Mouse (Mus musculus): ENCODE measurements around the gene Cmc4. TPM values are rescaled to one million over a fixed set of nuclear protein-coding genes. Genes with fewer than 3 reads are reported as not detected.

Cmc4 gene
- polyA plus RNA-seq, 1 experiment from 2014 or later: 26.4 TPM

DNA sequence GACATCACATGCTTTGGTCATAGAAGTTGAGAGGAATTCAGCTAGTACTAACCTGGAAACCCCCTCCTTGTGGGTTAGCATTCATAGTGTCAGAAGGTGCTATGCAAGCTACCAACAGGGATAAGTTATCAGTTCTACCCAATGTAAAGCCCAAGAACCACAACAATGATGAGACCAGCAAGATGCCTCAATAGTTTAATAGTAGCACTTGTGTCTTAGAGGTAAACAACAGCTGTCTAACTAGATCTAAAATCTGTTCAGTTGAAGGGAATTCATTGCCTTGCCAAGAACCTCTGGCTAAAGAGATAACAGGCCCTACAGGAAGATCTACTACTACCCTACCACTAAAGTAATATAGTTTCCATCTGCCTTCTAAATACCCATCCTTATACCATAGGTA lies 39.6 kb downstream of the Cmc4 start:
- Histone ChIP-seq H3K4me3 (ENCODE audit: low read depth, low read length) (no peak overlapping the region), H3K36me3 (ENCODE audit: control insufficient read depth, insufficient read depth, low read length) (no peaks in the 10 kb centered on the region), H3K4me2 (ENCODE audit: low read length) (no peak overlapping the region), H3K9me3 (replicated peaks; ENCODE audit: control insufficient read depth, low read length, poor library complexity, severe bottlenecking) (no peaks in the 10 kb centered on the region), H3K9ac (ENCODE audit: low read depth, low read length) (no peak overlapping the region), H3K27ac (ENCODE audit: low read length) (no peak overlapping the region), H3K4me1 (ENCODE audit: control insufficient read depth, insufficient read depth, low read length) (no peaks in the 10 kb centered on the region), H3K27me3 (ENCODE audit: control insufficient read depth, insufficient read depth, low read depth, low read length) (no peaks in the 10 kb centered on the region)
- no peak for ATAC-seq

DNA sequence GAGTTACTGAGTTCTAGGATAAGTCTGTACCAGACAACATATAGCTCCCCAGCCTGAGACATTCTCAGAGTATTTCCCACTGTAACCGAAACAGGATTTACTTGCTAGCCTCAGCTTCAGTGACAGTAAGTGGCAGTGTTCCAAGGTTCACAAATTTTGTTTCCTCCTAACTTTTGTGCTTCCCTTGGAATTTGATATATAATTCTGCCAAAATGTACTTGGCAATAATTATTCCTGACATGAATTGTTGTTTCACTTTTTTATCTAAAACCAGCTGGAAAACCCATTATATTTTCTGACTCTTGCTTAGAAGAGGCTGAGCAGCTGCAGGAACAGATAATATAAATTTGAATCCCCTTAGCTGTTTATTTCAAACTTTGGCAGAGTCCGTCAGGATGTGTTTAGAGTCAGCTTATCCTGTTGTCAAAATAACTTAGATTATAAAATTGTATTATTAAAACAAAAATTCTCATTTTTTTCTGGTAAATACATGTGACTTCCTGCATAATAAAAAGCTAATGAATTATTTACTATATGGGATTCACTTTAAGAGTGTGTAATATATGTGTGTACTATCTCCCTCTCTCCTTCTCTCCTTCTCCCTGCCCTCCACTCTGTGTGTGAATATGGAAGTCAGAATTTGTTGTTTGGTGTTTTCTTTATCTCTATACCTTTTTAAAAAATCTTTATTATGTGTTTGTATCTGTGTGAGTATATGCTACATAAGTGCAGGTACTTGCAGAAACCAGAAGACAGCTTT lies 43.5 kb downstream of the Cmc4 start:
- H3K27ac ChIP-seq (ENCODE audit: low read length): no peak overlapping the region
- H3K27me3 ChIP-seq (ENCODE audit: control insufficient read depth, insufficient read depth, low read depth, low read length): no peaks in the 10 kb centered on the region
- no peaks in the 10 kb centered on the region for H3K36me3 ChIP-seq (ENCODE audit: control insufficient read depth, insufficient read depth, low read length)
- no peak overlapping the region for H3K9ac ChIP-seq (ENCODE audit: low read depth, low read length)
- H3K4me1 ChIP-seq (ENCODE audit: control insufficient read depth, insufficient read depth, low read length): no peaks in the 10 kb centered on the region
- no peak overlapping the region for H3K4me2 ChIP-seq (ENCODE audit: low read length)
- no peak for ATAC-seq
- H3K4me3 ChIP-seq (ENCODE audit: low read depth, low read length): no peak overlapping the region
- WGBS: 76% methylated on average over 2 of the region's 2 CpGs
- H3K9me3 ChIP-seq (replicated peaks; ENCODE audit: control insufficient read depth, low read length, poor library complexity, severe bottlenecking): no peaks in the 10 kb centered on the region

DNA sequence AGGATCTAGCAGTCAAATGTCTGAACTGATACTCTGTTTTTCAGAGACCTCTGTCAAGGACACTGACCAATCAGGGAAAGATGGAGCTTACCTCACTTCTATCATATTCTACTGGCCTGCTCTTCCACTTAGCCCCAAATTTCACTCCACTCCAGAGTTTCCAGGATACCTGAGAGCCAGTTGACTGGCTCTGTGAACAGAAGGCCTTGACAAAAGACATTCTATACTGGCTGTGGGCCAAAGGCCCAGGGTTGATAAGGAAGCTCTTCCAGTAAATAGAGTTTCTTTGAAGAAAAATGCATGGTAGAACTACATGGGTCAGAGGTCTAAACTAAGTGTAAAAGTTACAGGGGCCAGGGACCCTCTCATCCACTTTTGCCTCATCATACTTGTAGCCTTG lies 46.2 kb downstream of the Cmc4 start:
- H3K9me3 ChIP-seq (replicated peaks; ENCODE audit: control insufficient read depth, low read length, poor library complexity, severe bottlenecking): no peaks in the 10 kb centered on the region
- ATAC-seq: no peak
- no peak overlapping the region for H3K27ac ChIP-seq (ENCODE audit: low read length)
- no peaks in the 10 kb centered on the region for H3K36me3 ChIP-seq (ENCODE audit: control insufficient read depth, insufficient read depth, low read length)
- no peak overlapping the region for H3K4me2 ChIP-seq (ENCODE audit: low read length)
- H3K4me3 ChIP-seq (ENCODE audit: low read depth, low read length): no peak overlapping the region
- no peaks in the 10 kb centered on the region for H3K4me1 ChIP-seq (ENCODE audit: control insufficient read depth, insufficient read depth, low read length)
- H3K27me3 ChIP-seq (ENCODE audit: control insufficient read depth, insufficient read depth, low read depth, low read length): no peaks in the 10 kb centered on the region
- no peak overlapping the region for H3K9ac ChIP-seq (ENCODE audit: low read depth, low read length)

Other genes with a start within 250 kb of the Cmc4 start
- gene Fundc2, start 34.2 kb downstream of the Cmc4 start, polyA plus RNA-seq (2015; fragmentation: Nextera tagmentation; extraction: Ambion mirVana): 29.5 and 33.5 TPM in 2 replicates
- gene F8, start 34.0 kb downstream of the Cmc4 start, polyA plus RNA-seq (2015; fragmentation: Nextera tagmentation; extraction: Ambion mirVana): 1.4 and 1.5 TPM in 2 replicates
- 7.3 and 7.5 TPM in 2 replicates for gene Mtcp1, start within 50 bp of the Cmc4 start, polyA plus RNA-seq (2015; fragmentation: Nextera tagmentation; extraction: Ambion mirVana)
- gene Brcc3, start within 50 bp of the Cmc4 start, polyA plus RNA-seq (2015; fragmentation: Nextera tagmentation; extraction: Ambion mirVana): 38.2 and 45.2 TPM in 2 replicates
- 329 and 334 TPM in 2 replicates for gene Vbp1, start 97.7 kb upstream of the Cmc4 start, polyA plus RNA-seq (2015; fragmentation: Nextera tagmentation; extraction: Ambion mirVana)
- 28.5 and 31.1 TPM in 2 replicates for gene Rab39b, start 161.6 kb upstream of the Cmc4 start, polyA plus RNA-seq (2015; fragmentation: Nextera tagmentation; extraction: Ambion mirVana)